Mouse (Mus musculus) liver, embryonic 11.5 days (tissue): ENCODE measurements around the gene Synpo2. TPM values are rescaled to one million over a fixed set of nuclear protein-coding genes. Genes with fewer than 3 reads are reported as not detected.

ENCODE experiments used
- ATAC-seq: fragments of 200-750 bp; cut with Nextera tagmentation; replicated peaks from 2 replicates; pipeline ENCODE4 v1.8.0; 2017; ENCODE audit warnings: moderate number of reproducible peaks, mild to moderate bottlenecking, moderate TSS enrichment, moderate library complexity; ENCODE audit not compliant: low FRiP score
- DNase-seq: peaks from one replicate; pipeline ENCODE4 v3.0.0-alpha.2; 2017; ENCODE audit warnings: low spot score
- H3K27ac ChIP-seq: fragments of 300-500 bp; sonication (generic); 2 replicates; pipeline ENCODE4 v1.5.1; 2014; ENCODE audit warnings: mild to moderate bottlenecking, low read depth, low read length, control low read depth
- H3K27me3 ChIP-seq: fragments of 300-500 bp; sonication (generic); replicated peaks from 2 replicates; pipeline ENCODE4 v1.6.1; 2014; ENCODE audit warnings: low read length, mixed read lengths; ENCODE audit not compliant: control insufficient read depth, insufficient read depth
- H3K36me3 ChIP-seq: fragments of 300-500 bp; sonication (generic); 2 replicates; pipeline ENCODE4 v1.6.1; 2014; ENCODE audit warnings: mild to moderate bottlenecking, low read length, moderate library complexity, mixed read lengths; ENCODE audit not compliant: control insufficient read depth, insufficient read depth
- H3K4me1 ChIP-seq: fragments of 300-500 bp; sonication (generic); replicated peaks from 2 replicates; pipeline ENCODE4 v1.6.1; 2014; ENCODE audit warnings: low read length, mixed read lengths; ENCODE audit not compliant: control insufficient read depth, insufficient read depth
- H3K4me2 ChIP-seq: fragments of 300-500 bp; sonication (generic); 2 replicates; pipeline ENCODE4 v1.6.1; 2014; ENCODE audit warnings: mild to moderate bottlenecking, control low read depth, moderate library complexity
- H3K4me3 ChIP-seq: fragments of 300-500 bp; sonication (generic); 2 replicates; pipeline ENCODE4 v1.5.1; 2014; ENCODE audit warnings: low read depth, low read length, control low read depth
- H3K9ac ChIP-seq: fragments of 300-500 bp; sonication (generic); 2 replicates; pipeline ENCODE4 v1.6.1; 2014; ENCODE audit warnings: low read depth, low read length, control low read depth
- H3K9me3 ChIP-seq: fragments of 300-500 bp; sonication (generic); 2 replicates; pipeline ENCODE4 v1.6.1; 2016; ENCODE audit warnings: low read length, inconsistent platforms, mixed read lengths; ENCODE audit not compliant: control insufficient read depth
- WGBS: fragments of 180-500 bp; shearing (Covaris S2); extraction: QIAGEN DNeasy Blood & Tissue Kit; methylation state at CpG from one replicate; pipeline ENCODE4 v1.1.7; 2014; 5-methylcytosine and 5-hydroxymethylcytosine counted together
- polyA plus RNA-seq: library from polyadenylated mRNA; unstranded; fragments of >200 nt; fragmentation: Nextera tagmentation; extraction: Ambion mirVana; gene quantifications from 2 replicates; pipeline ENCODE4 v1.2.1, GENCODE M21; 2014

Synpo2 gene
- polyA plus RNA-seq, 1 experiment from 2014 or later = 1.9 TPM

DNA sequence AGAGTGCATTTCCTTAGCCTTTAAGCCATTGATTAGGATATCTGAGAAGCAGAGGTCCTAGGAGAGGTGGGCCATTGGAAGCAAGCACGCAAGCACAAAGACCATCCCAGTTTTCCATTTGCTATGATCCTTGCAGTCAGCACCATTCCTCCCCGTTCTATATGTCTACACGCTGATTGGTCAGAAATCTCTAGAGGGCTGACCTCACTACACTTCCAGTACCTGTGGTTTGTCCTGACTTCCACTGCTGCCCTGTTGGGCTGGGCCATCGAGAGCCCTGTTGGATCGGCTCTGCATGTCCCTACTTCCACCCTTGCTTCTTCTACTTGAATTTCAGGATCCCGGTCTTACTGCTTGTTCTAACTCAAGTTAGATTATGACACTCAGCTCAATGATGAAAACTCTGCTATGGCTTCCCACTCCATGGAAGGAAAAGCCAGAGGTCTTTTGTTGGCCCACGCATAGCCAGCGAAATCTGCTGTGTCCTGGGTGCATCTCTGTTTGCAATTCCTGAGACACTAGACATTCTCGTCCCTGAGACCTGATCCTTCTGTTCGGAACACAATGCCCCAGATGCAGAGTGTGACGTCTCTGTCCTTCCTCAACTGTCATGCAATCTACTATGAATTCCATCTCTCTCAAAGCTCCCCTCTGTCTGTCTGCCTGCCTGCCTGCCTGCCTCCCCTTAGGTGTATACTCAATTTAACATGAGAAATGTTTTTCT is 146.5 kb downstream of the Synpo2 start:
- H3K9ac ChIP-seq = no peak overlapping the region
- no peak overlapping the region for H3K27ac ChIP-seq
- no peak overlapping the region for H3K4me3 ChIP-seq
- DNase-seq = no peak
- no peak overlapping the region for H3K4me2 ChIP-seq
- no peaks in the 10 kb centered on the region for H3K9me3 ChIP-seq
- WGBS = 78% methylated on average over 11 of the region's 11 CpGs
- peaks cover 4% of the 10 kb centered on the region; the same call in 1 of the 2 replicates for H3K4me1 ChIP-seq
- ATAC-seq = no peak
- H3K36me3 ChIP-seq = no peaks in the 10 kb centered on the region
- H3K27me3 ChIP-seq = no peaks in the 10 kb centered on the region

DNA sequence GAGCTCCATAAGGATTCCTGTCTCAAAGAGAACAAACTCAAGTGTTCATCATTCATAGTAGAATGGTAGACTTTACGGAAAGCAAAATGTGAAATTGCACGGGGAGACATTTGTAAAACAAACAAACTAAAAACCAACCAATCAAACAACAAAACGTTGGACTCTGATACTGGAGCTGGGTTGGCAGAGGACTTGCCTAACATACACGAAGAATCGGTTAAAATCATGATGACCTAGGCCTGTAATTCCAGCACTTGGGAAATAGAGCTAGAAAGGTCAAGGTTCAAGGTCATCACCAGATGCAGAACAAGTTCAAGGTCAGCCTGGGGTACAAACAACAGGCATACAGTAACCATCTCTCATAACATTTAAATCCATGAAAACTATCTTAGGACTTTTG is 147.7 kb downstream of the Synpo2 start:
- no peaks in the 10 kb centered on the region for H3K27me3 ChIP-seq
- ATAC-seq = no peak

DNA sequence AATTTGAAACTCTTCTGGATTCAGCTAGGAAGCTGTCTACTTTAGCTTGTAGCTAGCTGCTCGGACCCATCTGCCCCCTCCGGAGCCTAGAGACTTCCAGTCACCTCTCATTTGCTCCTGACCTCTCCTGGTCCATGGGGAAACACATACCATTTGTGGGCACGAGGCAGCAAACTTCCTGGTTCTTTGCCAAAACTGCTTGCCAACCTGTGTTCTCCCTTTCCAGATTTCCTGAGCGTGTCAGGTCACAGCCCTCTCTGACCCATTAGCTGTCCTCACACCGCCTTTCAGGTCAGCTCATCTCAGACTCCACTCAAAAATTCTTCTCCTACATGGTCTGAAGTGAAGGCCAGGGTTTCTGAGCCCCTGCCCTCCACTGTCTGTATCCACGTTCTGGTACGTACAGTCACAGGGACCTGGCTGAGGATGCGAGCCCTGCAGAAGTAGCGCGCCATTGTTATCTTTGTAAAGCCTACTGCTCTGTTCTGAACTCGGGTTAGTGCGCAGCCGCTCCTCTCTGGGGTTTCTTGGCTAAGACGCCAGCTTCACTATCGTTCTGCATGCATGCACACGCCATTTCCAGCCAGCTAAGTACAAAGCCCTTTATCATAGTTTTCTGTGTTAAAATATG is 150.0 kb downstream of the Synpo2 start:
- WGBS = 85% methylated on average over 16 of the region's 16 CpGs
- Histone ChIP-seq H3K27me3 (no peaks in the 10 kb centered on the region), H3K27ac (no peak overlapping the region), H3K4me2 (no peak overlapping the region), H3K4me3 (no peak overlapping the region), H3K9me3 (no peaks in the 10 kb centered on the region), H3K9ac (no peak overlapping the region), H3K4me1 (no peaks in the 10 kb centered on the region), H3K36me3 (no peaks in the 10 kb centered on the region)
- ATAC-seq = no peak
- no peak for DNase-seq

More for the DNA sequence above, 147.7 kb downstream of the Synpo2 start:
- no peak overlapping the region for H3K4me3 ChIP-seq
- H3K36me3 ChIP-seq = no peaks in the 10 kb centered on the region
- H3K4me2 ChIP-seq = no peak overlapping the region
- no peak overlapping the region for H3K9ac ChIP-seq
- 0 out of 2 replicates have a peak, but pooled peaks cover under 1% of the 10 kb centered on the region for H3K4me1 ChIP-seq
- DNase-seq = no peak
- no peaks in the 10 kb centered on the region for H3K9me3 ChIP-seq
- no peak overlapping the region for H3K27ac ChIP-seq
- WGBS = 83% methylated on average over 5 of the region's 5 CpGs

DNA sequence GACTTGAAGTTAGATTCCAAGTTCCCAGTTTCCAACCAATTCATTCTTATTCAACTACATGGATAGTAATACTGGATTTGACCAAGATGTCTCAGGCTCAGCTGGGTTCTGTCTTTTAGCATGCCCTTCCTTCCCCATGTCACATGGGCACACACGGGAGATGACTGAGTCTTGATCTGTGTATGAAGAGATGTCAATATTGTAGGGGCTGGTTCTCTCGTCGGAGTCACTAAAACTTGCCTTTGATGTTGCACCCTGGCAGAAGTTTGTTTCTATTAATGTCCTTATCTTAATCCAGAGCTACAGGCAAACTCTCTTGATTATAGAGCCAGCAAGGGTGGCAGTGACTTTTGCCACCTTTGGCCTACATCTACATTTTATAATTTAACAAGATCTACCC is 154.3 kb downstream of the Synpo2 start:
- H3K27me3 ChIP-seq = no peaks in the 10 kb centered on the region
- no peak overlapping the region for H3K27ac ChIP-seq
- H3K4me3 ChIP-seq = no peak overlapping the region
- H3K4me1 ChIP-seq = no peaks in the 10 kb centered on the region
- no peak overlapping the region for H3K4me2 ChIP-seq
- H3K9me3 ChIP-seq = no peaks in the 10 kb centered on the region
- H3K9ac ChIP-seq = no peak overlapping the region
- DNase-seq (no peak), ATAC-seq (no peak)
- no peaks in the 10 kb centered on the region for H3K36me3 ChIP-seq
- 77% methylated on average over 3 of the region's 3 CpGs for WGBS

DNA sequence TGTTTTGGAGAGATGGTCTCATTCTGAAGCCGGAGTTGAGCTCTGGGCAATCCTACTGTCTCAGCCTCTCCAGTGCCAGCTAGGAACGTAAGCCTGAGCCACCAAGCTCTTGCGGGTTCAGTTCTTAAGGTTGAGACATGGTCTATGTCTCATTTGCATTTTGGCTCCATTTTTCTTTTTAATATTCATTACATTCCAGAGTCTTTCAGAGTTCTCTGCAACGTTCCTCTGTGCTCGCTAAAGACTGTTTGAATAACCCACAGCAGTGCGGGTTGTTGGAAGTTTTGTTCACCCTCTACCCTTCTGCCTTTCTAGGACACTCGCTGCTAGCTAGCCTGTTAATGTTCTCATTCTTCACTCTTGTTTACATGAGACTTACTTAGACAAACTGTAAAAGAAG is 155.0 kb downstream of the Synpo2 start:
- Histone ChIP-seq H3K4me3 (no peak overlapping the region), H3K27ac (no peak overlapping the region), H3K9me3 (no peaks in the 10 kb centered on the region), H3K4me1 (no peaks in the 10 kb centered on the region), H3K27me3 (no peaks in the 10 kb centered on the region), H3K4me2 (no peak overlapping the region), H3K9ac (no peak overlapping the region), H3K36me3 (no peaks in the 10 kb centered on the region)
- 74% methylated on average over 7 of the region's 7 CpGs for WGBS
- DNase-seq = no peak
- no peak for ATAC-seq

DNA sequence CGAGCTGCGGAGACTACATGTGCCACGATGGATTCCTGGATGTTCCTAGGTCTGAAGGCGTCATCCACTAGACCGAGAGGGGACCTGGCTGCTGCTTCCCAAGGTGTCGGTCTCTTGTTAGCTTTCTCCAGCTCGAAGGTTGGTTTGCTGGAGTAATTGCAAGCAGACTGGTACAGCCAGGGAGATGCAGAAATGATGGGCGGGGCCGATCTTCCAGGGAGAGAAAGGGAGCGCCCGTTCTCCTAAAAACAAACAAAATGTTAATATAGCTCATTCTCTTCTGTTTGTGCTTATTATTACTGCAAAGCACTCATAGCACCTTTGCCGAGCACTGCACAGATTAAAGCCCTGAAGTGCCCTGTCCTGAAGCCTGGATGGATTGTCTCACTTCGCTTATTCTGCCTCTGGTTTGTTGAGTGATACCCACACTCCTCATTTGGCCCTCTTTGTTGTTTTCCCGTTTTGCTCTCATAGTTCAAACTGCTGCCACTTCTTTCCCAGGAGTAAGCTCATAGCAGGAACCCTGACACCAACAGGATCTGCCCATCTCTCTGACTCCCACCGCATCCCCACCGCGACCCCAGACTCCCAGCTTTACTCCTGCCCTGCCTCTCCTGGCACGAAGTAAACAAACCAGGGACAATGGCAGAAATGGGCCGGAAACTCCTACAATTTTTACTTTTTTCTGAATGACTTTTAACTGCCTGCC is 155.8 kb downstream of the Synpo2 start:
- Histone ChIP-seq H3K9me3 (no peaks in the 10 kb centered on the region), H3K4me1 (no peaks in the 10 kb centered on the region), H3K4me2 (no peak overlapping the region), H3K9ac (no peak overlapping the region), H3K27ac (no peak overlapping the region), H3K27me3 (no peaks in the 10 kb centered on the region), H3K4me3 (no peak overlapping the region), H3K36me3 (no peaks in the 10 kb centered on the region)
- no peak for DNase-seq
- 77% methylated on average over 19 of the region's 19 CpGs for WGBS
- ATAC-seq = no peak

DNA sequence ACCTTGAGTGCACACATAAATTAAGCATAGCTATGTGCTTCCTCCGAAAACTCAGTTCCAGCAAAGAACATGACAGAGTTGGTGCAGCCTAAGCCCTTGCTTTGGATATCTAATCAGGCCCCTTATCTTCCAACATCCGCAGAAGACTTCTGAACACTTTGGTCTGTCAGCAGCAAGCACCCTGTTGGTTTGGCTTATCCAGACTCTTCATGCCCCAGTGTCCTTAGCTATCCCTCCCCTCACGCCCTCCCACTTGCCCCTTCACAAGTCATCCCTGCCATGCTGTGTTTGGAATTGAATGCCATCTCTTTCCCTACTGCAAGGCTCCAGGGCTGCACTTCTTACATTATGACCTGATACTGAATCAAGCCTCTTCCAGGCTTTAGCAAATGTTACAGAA is 160.2 kb downstream of the Synpo2 start:
- no peak overlapping the region for H3K27ac ChIP-seq

DNA sequence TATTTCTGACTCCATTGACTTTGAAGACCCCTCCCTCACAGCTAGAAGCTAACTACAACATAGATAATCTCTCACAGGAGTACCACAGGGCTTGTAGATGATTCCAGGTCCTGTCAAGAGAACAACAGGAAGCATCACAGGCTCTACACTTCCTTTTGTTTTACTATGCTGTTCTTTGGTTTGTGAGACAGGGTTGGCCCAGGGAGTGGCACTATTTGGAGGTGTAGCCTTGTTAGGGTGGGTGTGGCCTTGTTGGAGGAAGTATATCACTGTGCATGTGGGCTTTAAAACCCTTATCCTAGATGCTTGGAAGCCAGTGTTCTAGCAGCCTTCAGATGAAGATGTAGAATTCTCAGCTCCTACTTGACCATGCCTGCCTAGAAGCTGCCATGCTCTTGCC is 160.9 kb downstream of the Synpo2 start:
- ATAC-seq (no peak), DNase-seq (no peak)
- Histone ChIP-seq H3K4me3 (no peak overlapping the region), H3K27ac (no peak overlapping the region), H3K9ac (no peak overlapping the region), H3K27me3 (no peaks in the 10 kb centered on the region), H3K36me3 (no peaks in the 10 kb centered on the region), H3K4me1 (no peaks in the 10 kb centered on the region), H3K9me3 (no peaks in the 10 kb centered on the region), H3K4me2 (no peak overlapping the region)

More for the DNA sequence above, 160.2 kb downstream of the Synpo2 start:
- no peak overlapping the region for H3K4me3 ChIP-seq
- no peaks in the 10 kb centered on the region for H3K4me1 ChIP-seq
- no peak for DNase-seq
- 58% methylated on average over 3 of the region's 3 CpGs for WGBS
- H3K9me3 ChIP-seq = no peaks in the 10 kb centered on the region
- H3K4me2 ChIP-seq = no peak overlapping the region
- H3K27me3 ChIP-seq = no peaks in the 10 kb centered on the region
- ATAC-seq = no peak
- no peaks in the 10 kb centered on the region for H3K36me3 ChIP-seq
- H3K9ac ChIP-seq = no peak overlapping the region
